ENCODE assay signal across 8 mouse cellular contexts in genomic region chr1:172481540-172482280, GRCm38 (mm10). TPM values are rescaled to one million over a fixed set of nuclear protein-coding genes. Genes with fewer than 3 reads are reported as not detected.
DNase-seq lines count a peak whose midpoint lies in the region; ATAC-seq and TF ChIP-seq lines count a peak whose summit lies in the region.

Igsf9 (plus strand) TSS chr1:172481788.

- H3K4me3 ChIP-seq in embryonic fibroblast, embryonic 13.5 days (ENCODE audit: insufficient read depth, low read length) = peak within 1 kb of the TSS; percentile 52
- peak within 1 kb of the TSS; percentile 61 for H3K4me3 ChIP-seq in heart, embryonic 11.5 days (ENCODE audit: low read depth, low read length)
- H3K4me3 ChIP-seq in kidney, embryonic 15.5 days (replicated peaks) = peak within 1 kb of the TSS; percentile 71
- H3K4me3 ChIP-seq in limb, embryonic 15.5 days = peak within 1 kb of the TSS; percentile 59
- peak within 1 kb of the TSS; percentile 61 for H3K4me3 ChIP-seq in midbrain, postnatal 0 days (ENCODE audit: low read depth, low read length)

- no peak for TF ChIP-seq POLR2A in embryonic fibroblast, embryonic 13.5 days (IDR thresholded peaks at IDR 0.05; ENCODE audit: low read depth, low read length)

- peak within 1 kb of the TSS; percentile 73 for H3K4me2 ChIP-seq in heart, embryonic 11.5 days
- peak within 1 kb of the TSS; percentile 83 for H3K4me2 ChIP-seq in kidney, embryonic 15.5 days
- H3K4me2 ChIP-seq in limb, embryonic 15.5 days = peak within 1 kb of the TSS; percentile 86
- H3K4me2 ChIP-seq in midbrain, postnatal 0 days (ENCODE audit: low read depth, low read length, poor library complexity, severe bottlenecking) = peak within 1 kb of the TSS; percentile 78

- H3K9ac ChIP-seq in heart, embryonic 11.5 days (ENCODE audit: low read depth, low read length) = peak within 1 kb of the TSS; percentile 60
- H3K9ac ChIP-seq in kidney, embryonic 15.5 days = peak within 1 kb of the TSS; percentile 55
- H3K9ac ChIP-seq in limb, embryonic 15.5 days = peak within 1 kb of the TSS; percentile 44
- H3K9ac ChIP-seq in midbrain, postnatal 0 days (replicated peaks; ENCODE audit: low read length, poor library complexity, severe bottlenecking) = peak within 1 kb of the TSS; percentile 64

- no peak within 1 kb of the TSS for H3K27ac ChIP-seq in embryonic fibroblast, embryonic 13.5 days (ENCODE audit: insufficient read depth, low read length)
- no peak within 1 kb of the TSS for H3K27ac ChIP-seq in heart, embryonic 11.5 days (ENCODE audit: low read depth, low read length)
- peak within 1 kb of the TSS; percentile 84 for H3K27ac ChIP-seq in kidney, embryonic 15.5 days
- H3K27ac ChIP-seq in limb, embryonic 15.5 days = peak within 1 kb of the TSS; percentile 73
- peak within 1 kb of the TSS; percentile 4 for H3K27ac ChIP-seq in midbrain, postnatal 0 days (ENCODE audit: low read depth, low read length)

- H3K9me3 ChIP-seq in heart, embryonic 11.5 days (replicated peaks; ENCODE audit: control insufficient read depth, low read length) = no peaks in the 10 kb centered on the region
- H3K9me3 ChIP-seq in kidney, embryonic 15.5 days (replicated peaks) = no peaks in the 10 kb centered on the region
- no peaks in the 10 kb centered on the region for H3K9me3 ChIP-seq in limb, embryonic 15.5 days
- H3K9me3 ChIP-seq in midbrain, postnatal 0 days (ENCODE audit: low read length) = no peaks in the 10 kb centered on the region

- under 1% methylated on average over 38 of the region's 38 CpGs for WGBS in heart, embryonic 11.5 days (ENCODE audit: insufficient replicate concordance)
- under 1% methylated on average over 38 of the region's 38 CpGs for WGBS in kidney, embryonic 15.5 days
- under 1% methylated on average over 37 of the region's 38 CpGs for WGBS in limb, embryonic 15.5 days
- under 1% methylated on average over 34 of the region's 38 CpGs for WGBS in midbrain, postnatal 0 days

- DNase-seq in 3T3-L1 (ENCODE audit: low read depth, low spot score) = peak; percentile 81
- DNase-seq in adrenal gland, postnatal 4 days (ENCODE audit: low spot score in 2 of 2) = peak; percentile 55 to 69
- DNase-seq in midbrain, postnatal 0 days (ENCODE audit: low spot score) = peak; percentile 96
- peak; percentile 66 to 82 for DNase-seq in spleen, postnatal 14 days (ENCODE audit: low spot score in 2 of 2)

- H3K4me1 ChIP-seq in embryonic fibroblast, embryonic 13.5 days (ENCODE audit: control insufficient read depth, insufficient read depth, low read length) = no peaks in the 10 kb centered on the region
- peaks cover 10% of the 10 kb centered on the region; the same call in 1 of the 2 replicates for H3K4me1 ChIP-seq in heart, embryonic 11.5 days (ENCODE audit: control insufficient read depth, insufficient read depth, low read length)
- H3K4me1 ChIP-seq in kidney, embryonic 15.5 days = peaks cover 53% of the 10 kb centered on the region
- H3K4me1 ChIP-seq in limb, embryonic 15.5 days = peaks cover 47% of the 10 kb centered on the region
- peaks cover 31% of the 10 kb centered on the region for H3K4me1 ChIP-seq in midbrain, postnatal 0 days (ENCODE audit: insufficient read depth, low read length)

- 0 out of 2 replicates have a peak, but pooled peaks have one; percentile 29 for TF ChIP-seq CTCF in embryonic fibroblast, embryonic 13.5 days (IDR thresholded peaks at IDR 0.05; ENCODE audit: borderline replicate concordance, insufficient read depth, low read length)
- peak; percentile 80 for TF ChIP-seq CTCF in midbrain, postnatal 0 days (IDR thresholded peaks at IDR 0.05)

- H3K36me3 ChIP-seq in heart, embryonic 11.5 days (ENCODE audit: control insufficient read depth, insufficient read depth, low read length) = no peaks in the 10 kb centered on the region
- peaks cover 11% of the 10 kb centered on the region for H3K36me3 ChIP-seq in kidney, embryonic 15.5 days
- 0 out of 2 replicates have a peak, but pooled peaks cover 2% of the 10 kb centered on the region for H3K36me3 ChIP-seq in limb, embryonic 15.5 days
- no peaks in the 10 kb centered on the region for H3K36me3 ChIP-seq in midbrain, postnatal 0 days (ENCODE audit: insufficient read depth, low read length)

- peak; percentile 90 for ATAC-seq in heart, embryonic 11.5 days (replicated peaks; ENCODE audit: insufficient number of reproducible peaks, low FRiP score, low TSS enrichment)
- ATAC-seq in kidney, embryonic 15.5 days (replicated peaks; ENCODE audit: low FRiP score) = peak; percentile 96
- ATAC-seq in limb, embryonic 15.5 days (ENCODE audit: insufficient number of reproducible peaks, low FRiP score, low TSS enrichment, low read depth) = peak; percentile 92
- ATAC-seq in midbrain, postnatal 0 days (ENCODE audit: low FRiP score) = peak; percentile 92

- 0 out of 2 replicates have a peak, but pooled peaks cover 2% of the 10 kb centered on the region for H3K27me3 ChIP-seq in heart, embryonic 11.5 days (ENCODE audit: control insufficient read depth, insufficient read depth, low read length)
- H3K27me3 ChIP-seq in kidney, embryonic 15.5 days = no peaks in the 10 kb centered on the region
- 0 out of 2 replicates have a peak, but pooled peaks cover 3% of the 10 kb centered on the region for H3K27me3 ChIP-seq in limb, embryonic 15.5 days
- no peaks in the 10 kb centered on the region for H3K27me3 ChIP-seq in midbrain, postnatal 0 days (ENCODE audit: insufficient read depth, low read length)

RNA-seq across cellular contexts. Expression of gene Igsf9, which starts in this region (rescaled TPM):
- 10 to 100 TPM in 1 of 2 experiments, 1 to 10 TPM in 1; 6.0 to 10.6 TPM for total RNA-seq in adrenal gland, postnatal 4 days (2021)
- 5.4 and 6.4 TPM in 2 replicates for polyA plus RNA-seq in embryonic fibroblast, embryonic 13.5 days (2011; ENCODE audit: insufficient read length, low read depth, missing spikeins)
- polyA plus RNA-seq in heart, embryonic 11.5 days (2014; fragmentation: Nextera tagmentation; extraction: Ambion mirVana) = 9.3 and 12.0 TPM in 2 replicates
- 45.0 and 46.0 TPM in 2 replicates for polyA plus RNA-seq in kidney, embryonic 15.5 days (2015; fragmentation: Nextera tagmentation; extraction: Ambion mirVana)
- 39.6 and 41.0 TPM in 2 replicates for polyA plus RNA-seq in limb, embryonic 15.5 days (2015; fragmentation: Nextera tagmentation; extraction: Ambion mirVana)
- total RNA-seq in midbrain, postnatal 0 days (2014; rRNA removed) = 40.6 and 53.9 TPM in 2 replicates
- polyA plus RNA-seq in midbrain, postnatal 0 days (2015; fragmentation: Nextera tagmentation; extraction: Ambion mirVana) = 25.0 and 29.0 TPM in 2 replicates

Comparison
In these comparisons a context has a peak if more than half of its experiments do, and no peak if none do; other contexts are left out.
1. H3K27ac ChIP-seq: peak in kidney, embryonic 15.5 days (single experiment), limb, embryonic 15.5 days (single experiment) and midbrain, postnatal 0 days (single experiment); none in embryonic fibroblast, embryonic 13.5 days (single experiment) and heart, embryonic 11.5 days (single experiment).
2. Peak in every context shown above with its lines, with median percentiles within 50 percentile points of each other: DNase-seq, H3K4me3 ChIP-seq, ATAC-seq, H3K4me2 ChIP-seq and H3K9ac ChIP-seq.